Mouse (Mus musculus) olfactory bulb, adult 2 months (tissue): Measurements from ENCODE around the gene Flt1.

Source experiments
- CTCF ChIP-seq: fragments of 200-500 bp; IDR thresholded peaks from 2 replicates; pipeline ENCODE4 v1.5.1; 2012; ENCODE audit warnings: low read depth, mild to moderate bottlenecking, low read length, moderate library complexity; ENCODE audit not compliant: insufficient read depth
- POLR2A ChIP-seq: fragments of 200-500 bp; IDR thresholded peaks from 2 replicates; pipeline ENCODE4 v1.6.1; 2012; ENCODE audit warnings: mild to moderate bottlenecking, low read depth, low read length, moderate library complexity; ENCODE audit not compliant: insufficient read depth

GRCm38 (mm10) chr5:147626944-147627343 is 98.9 kb downstream of the Flt1 start:
- TF ChIP-seq CTCF, result no peak
- TF ChIP-seq POLR2A, result no peak
